Mouse (Mus musculus) brain, embryonic 14.5 days (tissue): ENCODE data around the gene Irf2bp1. TPM values are rescaled to one million over a fixed set of nuclear protein-coding genes. Genes with fewer than 3 reads are reported as not detected.

ENCODE experiments used
- DNase-seq: peaks from one replicate; pipeline ENCODE4 v3.0.0-alpha.2; 2011; ENCODE audit warnings: low read depth
- CTCF ChIP-seq: fragments of 200-500 bp; IDR thresholded peaks from 2 replicates; pipeline ENCODE4 v1.5.1; 2012; ENCODE audit warnings: inconsistent platforms, mild to moderate bottlenecking, moderate library complexity, borderline replicate concordance; ENCODE audit not compliant: insufficient read depth, insufficient read length; ENCODE audit errors: extremely low read depth
- POLR2A ChIP-seq: fragments of 200-500 bp; IDR thresholded peaks from 2 replicates; pipeline ENCODE4 v1.6.1; 2012; ENCODE audit warnings: mild to moderate bottlenecking, inconsistent platforms, borderline replicate concordance; ENCODE audit not compliant: poor library complexity, insufficient read depth, insufficient read length, severe bottlenecking; ENCODE audit errors: extremely low read depth
- polyA plus RNA-seq: library from polyadenylated mRNA; depleted of rRNA; stranded (reverse); fragments of >200 nt; gene quantifications from 2 replicates; pipeline ENCODE4 v1.2.3, GENCODE M21; 2012; rRNA removed

Gene Irf2bp1
- polyA plus RNA-seq, 1 experiment = 54.6 TPM

GRCm38 (mm10) chr7:19031641-19032040, 27.8 kb downstream of the Irf2bp1 start:
- TF ChIP-seq POLR2A = no peak
- TF ChIP-seq CTCF = no peak
- DNase-seq = no peak

GRCm38 (mm10) chr7:19044616-19045015, 40.8 kb downstream of the Irf2bp1 start:
- no peak for DNase-seq
- TF ChIP-seq POLR2A (no peak), CTCF (no peak)

DNA sequence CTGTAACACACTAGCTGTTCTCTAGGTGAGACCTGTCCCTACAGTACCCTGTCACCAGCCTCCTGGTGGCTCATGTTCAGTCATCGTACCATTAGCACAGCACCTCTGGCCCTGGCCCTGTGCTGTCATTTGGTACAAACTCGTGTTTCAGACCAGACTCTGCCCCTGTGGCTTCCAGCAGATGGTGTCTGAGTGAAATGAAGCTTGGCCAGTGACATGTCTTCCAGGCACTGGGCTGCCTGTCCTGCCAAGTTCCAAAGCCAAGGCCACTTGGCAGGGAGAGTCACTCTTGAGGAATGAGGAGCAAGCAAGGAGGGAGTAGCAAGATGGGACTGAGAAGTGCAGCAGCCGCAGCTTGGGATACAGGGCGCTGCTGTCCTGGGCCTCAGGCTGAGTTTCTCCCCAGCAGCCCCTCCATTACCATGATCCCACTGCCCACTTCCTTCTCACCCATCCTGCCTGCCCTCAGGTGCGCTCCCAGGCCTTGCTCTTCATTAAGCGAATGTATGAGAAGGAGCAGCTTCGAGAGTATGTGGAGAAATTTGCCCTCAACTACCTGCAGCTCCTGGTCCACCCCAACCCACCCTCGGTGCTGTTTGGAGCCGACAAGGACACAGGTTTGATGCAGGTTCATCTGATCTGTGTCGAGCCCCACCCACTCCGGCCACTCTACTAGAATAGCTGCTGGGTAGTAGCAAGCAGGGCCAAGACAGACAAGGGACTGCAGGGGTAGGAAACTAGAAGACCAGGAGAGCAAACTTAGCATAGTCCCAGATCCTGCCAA, 42.6 kb downstream of the Irf2bp1 start:
- DNase-seq = no peak

GRCm38 (mm10) chr7:19048006-19048527, 44.2 kb downstream of the Irf2bp1 start:
- no peak for DNase-seq
- TF ChIP-seq POLR2A = no peak
- no peak for TF ChIP-seq CTCF

More for the DNA sequence above, 42.6 kb downstream of the Irf2bp1 start:
- no peak for TF ChIP-seq CTCF
- no peak for TF ChIP-seq POLR2A

GRCm38 (mm10) chr7:19049252-19049651, 45.4 kb downstream of the Irf2bp1 start:
- TF ChIP-seq POLR2A (no peak), CTCF (no peak)
- DNase-seq = no peak

DNA sequence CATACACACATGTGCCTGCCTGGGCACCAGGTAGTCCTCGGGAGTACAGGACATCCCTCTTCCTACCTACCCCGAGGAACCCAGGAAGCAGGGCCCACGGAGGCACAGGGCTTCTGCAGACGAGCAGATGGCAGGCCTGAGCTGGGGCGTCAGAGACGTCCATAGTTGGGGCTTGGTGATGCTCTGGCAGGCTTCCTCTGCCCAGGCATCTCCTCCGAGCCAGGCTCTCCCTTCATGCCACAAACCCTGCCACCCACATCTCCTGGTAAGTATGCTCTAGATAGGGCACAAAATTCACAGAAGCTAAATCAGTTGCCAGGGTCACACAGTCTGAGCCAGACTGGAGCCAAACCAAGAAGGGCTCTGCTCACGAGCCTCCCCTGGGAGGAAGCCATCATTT, 46.3 kb downstream of the Irf2bp1 start:
- TF ChIP-seq POLR2A (no peak), CTCF (no peak)
- no peak for DNase-seq

- no peak for TF ChIP-seq POLR2A
- no peak for TF ChIP-seq CTCF
- DNase-seq = no peak
Observed at GRCm38 (mm10) chr7:19051161-19051560, 47.3 kb downstream of the Irf2bp1 start.

- TF ChIP-seq CTCF (no peak), POLR2A (no peak)
- DNase-seq = no peak
Observed at GRCm38 (mm10) chr7:19052345-19053135, 48.7 kb downstream of the Irf2bp1 start.

DNA sequence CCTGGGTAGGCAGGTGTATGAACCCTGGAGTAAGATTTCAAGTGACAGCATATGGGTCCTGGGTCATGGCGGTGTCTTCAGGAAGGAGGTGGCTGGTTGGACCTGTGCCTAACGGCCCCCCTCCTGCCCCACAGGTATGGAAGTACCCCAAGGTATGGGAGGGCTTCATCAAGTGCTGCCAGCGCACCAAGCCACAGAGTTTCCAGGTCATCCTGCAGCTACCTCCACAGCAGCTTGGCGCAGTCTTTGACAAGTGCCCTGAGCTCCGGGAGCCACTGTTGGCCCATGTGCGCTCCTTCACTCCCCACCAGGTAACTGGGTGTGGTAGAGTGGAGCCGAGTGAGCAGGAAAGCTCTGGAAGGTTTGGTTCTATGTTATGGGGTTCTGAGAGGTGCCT, 49.3 kb downstream of the Irf2bp1 start:
- TF ChIP-seq CTCF (no peak), POLR2A (no peak)

GRCm38 (mm10) chr7:19054047-19054776, 50.4 kb downstream of the Irf2bp1 start, which contains the start of gene Rsph6a:
Gene Rsph6a (plus strand): TSS chr7:19054690.
- no peak for TF ChIP-seq POLR2A
- peak; percentile 79 for TF ChIP-seq CTCF
- peak; percentile 84 for DNase-seq

More for the DNA sequence above, 49.3 kb downstream of the Irf2bp1 start:
- DNase-seq = no peak

- TF ChIP-seq POLR2A (no peak), CTCF (no peak)
- DNase-seq = no peak
Observed at GRCm38 (mm10) chr7:19054777-19055076, 50.9 kb downstream of the Irf2bp1 start.

GRCm38 (mm10) chr7:19055108-19055507, 51.3 kb downstream of the Irf2bp1 start:
- no peak for TF ChIP-seq POLR2A
- no peak for TF ChIP-seq CTCF
- DNase-seq = no peak

Other genes starting within 250 kb of the Irf2bp1 start
- gene Psg19, start 205.5 kb upstream of the Irf2bp1 start, polyA plus RNA-seq = 0.07 TPM in 1 of 2 replicates, not detected in the other
- 0.16 and 0.19 TPM in 2 replicates for gene Psg17, start 182.4 kb upstream of the Irf2bp1 start, polyA plus RNA-seq
- gene Mill2, start 164.1 kb upstream of the Irf2bp1 start, polyA plus RNA-seq = 0.57 and 0.98 TPM in 2 replicates
- 8.3 and 8.5 TPM in 2 replicates for gene Pglyrp1, start 132.7 kb upstream of the Irf2bp1 start, polyA plus RNA-seq
- 26.5 and 33.3 TPM in 2 replicates for gene Ccdc61, start 93.6 kb upstream of the Irf2bp1 start, polyA plus RNA-seq
- 20.7 and 52.7 TPM in 2 replicates for gene Nova2, start 78.2 kb upstream of the Irf2bp1 start, polyA plus RNA-seq
- gene Nanos2, start 16.6 kb upstream of the Irf2bp1 start, polyA plus RNA-seq = 2.1 and 2.7 TPM in 2 replicates
- gene Mypop, start 12.8 kb upstream of the Irf2bp1 start, polyA plus RNA-seq = 14.2 and 16.1 TPM in 2 replicates
- gene Foxa3, start 19.5 kb downstream of the Irf2bp1 start, polyA plus RNA-seq = not detected in 2 replicates
- gene Sympk, start 20.3 kb downstream of the Irf2bp1 start, polyA plus RNA-seq = 91.6 and 97.6 TPM in 2 replicates
- 0.07 TPM in 1 of 2 replicates, not detected in the other for gene Rsph6a, start 50.6 kb downstream of the Irf2bp1 start, polyA plus RNA-seq
- 178 and 209 TPM in 2 replicates for gene Dmwd, start 72.2 kb downstream of the Irf2bp1 start, polyA plus RNA-seq
- gene Dmpk, start 79.8 kb downstream of the Irf2bp1 start, polyA plus RNA-seq = 67.1 and 74.8 TPM in 2 replicates
- gene Six5, start 90.5 kb downstream of the Irf2bp1 start, polyA plus RNA-seq = 16.3 and 27.6 TPM in 2 replicates
- gene Gm4969, start 114.3 kb downstream of the Irf2bp1 start, polyA plus RNA-seq = 5.2 and 5.9 TPM in 2 replicates
- gene Fbxo46, start 115.8 kb downstream of the Irf2bp1 start, polyA plus RNA-seq = 15.9 and 18.1 TPM in 2 replicates
- 18.3 and 20.8 TPM in 2 replicates for gene Qpctl, start 145.2 kb downstream of the Irf2bp1 start, polyA plus RNA-seq
- 95.5 and 107 TPM in 2 replicates for gene Snrpd2, start 145.7 kb downstream of the Irf2bp1 start, polyA plus RNA-seq
- 9.6 and 24.5 TPM in 2 replicates for gene Gipr, start 162.1 kb downstream of the Irf2bp1 start, polyA plus RNA-seq
- gene Eml2, start 172.4 kb downstream of the Irf2bp1 start, polyA plus RNA-seq = 42.4 and 48.3 TPM in 2 replicates
- 4.7 and 5.3 TPM in 2 replicates for gene Gpr4, start 208.5 kb downstream of the Irf2bp1 start, polyA plus RNA-seq
- 31.1 and 33.3 TPM in 2 replicates for gene Opa3, start 224.3 kb downstream of the Irf2bp1 start, polyA plus RNA-seq